8 mouse cellular contexts compared by ENCODE assay signal in genomic region chr6:113075261-113075660, GRCm38 (mm10). TPM values are rescaled to one million over a fixed set of nuclear protein-coding genes. Genes with fewer than 3 reads are reported as not detected.
DNase-seq lines count a peak whose midpoint lies in the region; ATAC-seq and TF ChIP-seq lines count a peak whose summit lies in the region.

No protein-coding gene starts in this region.

- no peaks in the 10 kb centered on the region for H3K27me3 ChIP-seq in heart, adult 2 months (ENCODE audit: control insufficient read depth, insufficient read depth, low read length)
- H3K27me3 ChIP-seq in liver, embryonic 13.5 days, result no peaks in the 10 kb centered on the region

- H3K9me3 ChIP-seq in liver, embryonic 13.5 days (replicated peaks), result no peaks in the 10 kb centered on the region

- no peak for ATAC-seq in liver, embryonic 13.5 days (ENCODE audit: low read depth)

- peaks cover 42% of the 10 kb centered on the region for H3K36me3 ChIP-seq in heart, adult 2 months (ENCODE audit: control insufficient read depth, insufficient read depth, low read length)
- H3K36me3 ChIP-seq in liver, embryonic 13.5 days, result peaks cover 10% of the 10 kb centered on the region

- intact Hi-C loops in heart, adult 2 months (cut with DNase I), result no loop called here

- H3K4me1 ChIP-seq in heart, adult 2 months (ENCODE audit: control insufficient read depth, insufficient read depth, low read length), result peaks cover 5% of the 10 kb centered on the region
- H3K4me1 ChIP-seq in liver, embryonic 13.5 days (replicated peaks), result peaks cover 51% of the 10 kb centered on the region

- peak overlapping the region; percentile 100 for H3K27ac ChIP-seq in heart, adult 2 months
- H3K27ac ChIP-seq in liver, embryonic 13.5 days, result peak overlapping the region; percentile 100

- peak overlapping the region; percentile 97 for H3K4me3 ChIP-seq in heart, adult 2 months
- peak overlapping the region; percentile 96 for H3K4me3 ChIP-seq in liver, embryonic 13.5 days (replicated peaks)

- no peak for TF ChIP-seq POLR2A in heart, adult 2 months (IDR thresholded peaks at IDR 0.05; ENCODE audit: insufficient read depth, low read depth, low read length)

- peaks cover 4% of the 10 kb centered on the region for H3K79me2 ChIP-seq in heart, adult 2 months (replicated peaks; ENCODE audit: control insufficient read depth, insufficient read depth, low read length)

- no peak overlapping the region for H3K9ac ChIP-seq in heart, adult 2 months (ENCODE audit: low read depth, low read length)
- peak overlapping the region; percentile 99 for H3K9ac ChIP-seq in liver, embryonic 13.5 days

- 12% methylated on average over 3 of the region's 3 CpGs for WGBS in heart, adult 2 months
- WGBS in liver, embryonic 13.5 days (ENCODE audit: insufficient replicate concordance), result 13% methylated on average over 3 of the region's 3 CpGs

- no peak for TF ChIP-seq EP300 in heart, adult 2 months (IDR thresholded peaks at IDR 0.05; ENCODE audit: insufficient read depth, low read depth, low read length)

- H3K4me2 ChIP-seq in liver, embryonic 13.5 days, result peak overlapping the region; percentile 83

- no peak for DNase-seq in heart, adult 2 months
- DNase-seq in heart, adult 9 months (ENCODE audit: low spot score in 2 of 2), result no peak
- DNase-seq in CD4-positive helper T cell, adult 2 months (ENCODE audit: low read depth, low spot score), result peak; percentile 15
- DNase-seq in fibroblast of lung, adult 2 months (ENCODE audit: low read depth), result peak; percentile 53
- no peak for DNase-seq in liver, embryonic 13.5 days
- no peak for DNase-seq in embryo, embryonic 10 days (ENCODE audit: low spot score)
- no peak for DNase-seq in thymus, postnatal 14 days
- DNase-seq in right cerebral cortex, postnatal 14 days, result no peak

- TF ChIP-seq CTCF in heart, adult 2 months (IDR thresholded peaks at IDR 0.05), result no peak

RNA-seq across cellular contexts. Expression of gene Setd5, which starts 1.9 kb away (rescaled TPM):
- 10 to 100 TPM; 31.1 to 33.5 TPM for total RNA-seq in heart, adult 2 months (2021)
- polyA plus RNA-seq in heart, adult 2 months (2012; rRNA removed), result 14.6 and 21.3 TPM in 2 replicates
- polyA plus RNA-seq in liver, embryonic 13.5 days (2015; fragmentation: Nextera tagmentation; extraction: Ambion mirVana), result 19.8 and 21.3 TPM in 2 replicates

RNA-seq across cellular contexts. Expression of gene Thumpd3, which starts 29.2 kb away (rescaled TPM):
- 10 to 100 TPM; 17.5 to 19.9 TPM for total RNA-seq in heart, adult 2 months (2021)
- polyA plus RNA-seq in heart, adult 2 months (2012; rRNA removed), result 5.0 and 13.1 TPM in 2 replicates
- 43.8 and 49.0 TPM in 2 replicates for polyA plus RNA-seq in liver, embryonic 13.5 days (2015; fragmentation: Nextera tagmentation; extraction: Ambion mirVana)

Comparison
In these comparisons a context has a peak if more than half of its experiments do, and no peak if none do; other contexts are left out.
1. DNase-seq: peak in CD4-positive helper T cell, adult 2 months (single experiment) and fibroblast of lung, adult 2 months (single experiment); none in heart, adult 2 months (0 of 2), heart, adult 9 months (0 of 2), liver, embryonic 13.5 days (single experiment), embryo, embryonic 10 days (single experiment), thymus, postnatal 14 days (single experiment) and right cerebral cortex, postnatal 14 days (single experiment).